Mouse (Mus musculus) G1E (cell line): ENCODE results near the gene Obp2a.
A peak's percentile ranks its signal among the peaks of the same experiment; 100 is the strongest.

Experiments
- CTCF ChIP-seq: IDR thresholded peaks from 2 replicates; pipeline ENCODE4 v1.5.1; 2012; ENCODE audit warnings: low read depth, low read length, inconsistent platforms, mixed read lengths
- GATA1 ChIP-seq: IDR thresholded peaks from 2 replicates; pipeline ENCODE4 v1.6.1; 2012; ENCODE audit warnings: borderline replicate concordance, low read length, inconsistent platforms, mixed read lengths
- POLR2AphosphoS5 ChIP-seq: IDR thresholded peaks from 2 replicates; pipeline ENCODE4 v1.6.1; 2012; ENCODE audit warnings: low read depth, low read length, inconsistent platforms; ENCODE audit not compliant: insufficient replicate concordance
- TAL1 ChIP-seq: conservative IDR thresholded peaks from 2 replicates; pipeline ENCODE4 v1.6.1; 2012; ENCODE audit warnings: low read depth, low read length, inconsistent platforms, mixed read lengths

GRCm38 (mm10) chr2:25663511-25663910, 36.3 kb upstream of the Obp2a start:
- peak; percentile 33; the same call in 1 of the 2 replicates for TF ChIP-seq CTCF
- no peak for TF ChIP-seq GATA1
- TF ChIP-seq POLR2AphosphoS5: no peak
- no peak for TF ChIP-seq TAL1
